Mouse (Mus musculus): ENCODE measurements around the gene Zfp715.

DNA sequence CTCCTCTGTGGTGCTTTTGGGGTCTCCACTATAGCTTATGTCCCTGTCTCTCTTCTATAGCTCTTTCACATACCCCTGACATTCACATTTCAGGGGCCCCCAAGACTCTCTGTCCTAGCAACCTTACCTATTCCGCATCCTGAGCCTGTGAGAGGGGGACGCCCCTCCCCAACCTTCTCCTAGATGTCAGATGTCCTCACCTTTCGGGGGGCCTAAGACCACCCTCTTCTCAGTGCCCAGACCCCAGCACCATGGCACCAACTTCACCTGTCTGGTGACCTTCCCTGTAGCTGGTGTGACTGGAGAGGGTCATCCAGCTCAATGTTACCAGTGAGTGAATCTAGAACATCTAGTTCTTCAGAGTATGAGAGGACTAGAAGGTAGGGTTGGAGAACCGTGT lies 31.4 kb upstream of the Zfp715 start:
- TF ChIP-seq CTCF (conservative IDR thresholded peaks at IDR 0.05; ENCODE audit: low read length): no peak
- TF ChIP-seq POU5F1 (IDR thresholded peaks at IDR 0.05; ENCODE audit: borderline replicate concordance, low read length): no peak
- TF ChIP-seq NANOG (IDR thresholded peaks at IDR 0.05; ENCODE audit: borderline replicate concordance, low read length): no peak
